22 mouse cellular contexts compared by ENCODE assay signal in genomic region chr1:149448516-149448915, GRCm38 (mm10).
DNase-seq lines count a peak whose midpoint lies in the region; ATAC-seq and TF ChIP-seq lines count a peak whose summit lies in the region.
"Had no signal": no experiment of that assay in that cellular context is flagged by ENCODE, and none has a peak within 500 bp of the region (broad histone marks: within the 10 kb centered on the region; RNA-seq: fewer than 3 reads in every experiment).

No protein-coding gene starts in this region.

- H3K27me3 ChIP-seq in forebrain, postnatal 0 days (ENCODE audit: insufficient read depth, low read length): no peaks in the 10 kb centered on the region
- H3K27me3 ChIP-seq in forebrain, embryonic 10.5 days (ENCODE audit: poor library complexity, severe bottlenecking): no peaks in the 10 kb centered on the region
- H3K27me3 ChIP-seq: embryonic facial prominence, embryonic 15.5 days; heart, embryonic 15.5 days; hindbrain, embryonic 15.5 days; stomach, embryonic 15.5 days had no signal

- 58% methylated on average over 5 of the region's 5 CpGs for WGBS in forebrain, postnatal 0 days
- WGBS in forebrain, embryonic 10.5 days: 89% methylated on average over 5 of the region's 5 CpGs

- no peak for TF ChIP-seq POLR2A in brain, embryonic 14.5 days (IDR thresholded peaks at IDR 0.05; ENCODE audit: borderline replicate concordance, extremely low read depth, insufficient read depth, insufficient read length, poor library complexity, severe bottlenecking)

- H3K9me3 ChIP-seq in forebrain, postnatal 0 days (ENCODE audit: low read length): no peaks in the 10 kb centered on the region
- no peaks in the 10 kb centered on the region for H3K9me3 ChIP-seq in forebrain, embryonic 10.5 days
- H3K9me3 ChIP-seq: embryonic facial prominence, embryonic 15.5 days; heart, embryonic 15.5 days; hindbrain, embryonic 15.5 days; stomach, embryonic 15.5 days had no signal

- no peak for DNase-seq in forebrain, postnatal 0 days
- DNase-seq in forebrain, embryonic 10.5 days (ENCODE audit: extremely low spot score, low spot score): no peak
- DNase-seq in layer of hippocampus, adult 11-12 months (ENCODE audit: low spot score): peak; percentile 5
- no peak for DNase-seq in layer of hippocampus, postnatal 36 days
- peak; percentile 32 for DNase-seq in brain, adult 2 months (ENCODE audit: low read depth, low spot score)
- DNase-seq in brain, embryonic 14.5 days (ENCODE audit: low read depth): peak; percentile 45
- no peak for DNase-seq in lung, postnatal 4 days
- DNase-seq: adrenal gland, adult 2 months; cerebellum, adult 2 months; gastrocnemius, adult 2 months; heart, postnatal 36 days; kidney, adult 9 months; kidney, postnatal 36 days; thymus, adult 2 months; thymus, postnatal 4 days had no signal

- no peaks in the 10 kb centered on the region for H3K4me1 ChIP-seq in forebrain, postnatal 0 days (ENCODE audit: insufficient read depth)
- no peaks in the 10 kb centered on the region for H3K4me1 ChIP-seq in forebrain, embryonic 10.5 days
- H3K4me1 ChIP-seq: embryonic facial prominence, embryonic 15.5 days; heart, embryonic 15.5 days; hindbrain, embryonic 15.5 days; stomach, embryonic 15.5 days had no signal

- ATAC-seq in forebrain, postnatal 0 days: peak; percentile 12; the same call in 1 of the 2 replicates
- ATAC-seq: intestine, embryonic 16.5 days; midbrain, embryonic 16.5 days had no signal

- no peak for TF ChIP-seq CTCF in forebrain, postnatal 0 days (IDR thresholded peaks at IDR 0.05; ENCODE audit: low read depth)
- TF ChIP-seq CTCF in brain, embryonic 14.5 days (IDR thresholded peaks at IDR 0.05; ENCODE audit: borderline replicate concordance, extremely low read depth, insufficient read depth, insufficient read length): no peak

- H3K4me3 ChIP-seq in forebrain, postnatal 0 days (ENCODE audit: low read depth, low read length): no peak overlapping the region
- H3K4me3 ChIP-seq in forebrain, embryonic 10.5 days: no peak overlapping the region
- H3K4me3 ChIP-seq: embryonic facial prominence, embryonic 15.5 days; gastrocnemius, adult 2 months; heart, embryonic 15.5 days; hindbrain, embryonic 15.5 days; stomach, embryonic 15.5 days had no signal

- no peak overlapping the region for H3K4me2 ChIP-seq in forebrain, postnatal 0 days (ENCODE audit: low read depth)
- H3K4me2 ChIP-seq: embryonic facial prominence, embryonic 15.5 days; heart, embryonic 15.5 days; hindbrain, embryonic 15.5 days; stomach, embryonic 15.5 days had no signal

- no peak overlapping the region for H3K27ac ChIP-seq in forebrain, postnatal 0 days (ENCODE audit: low read depth, low read length)
- no peak overlapping the region for H3K27ac ChIP-seq in forebrain, embryonic 10.5 days
- H3K27ac ChIP-seq: embryonic facial prominence, embryonic 15.5 days; gastrocnemius, adult 2 months; heart, embryonic 15.5 days; hindbrain, embryonic 15.5 days; macrophage; stomach, embryonic 15.5 days had no signal

- no peak overlapping the region for H3K9ac ChIP-seq in forebrain, postnatal 0 days
- H3K9ac ChIP-seq: embryonic facial prominence, embryonic 15.5 days; heart, embryonic 15.5 days; hindbrain, embryonic 15.5 days; stomach, embryonic 15.5 days had no signal

- no peaks in the 10 kb centered on the region for H3K36me3 ChIP-seq in forebrain, postnatal 0 days (ENCODE audit: insufficient read depth)
- no peaks in the 10 kb centered on the region for H3K36me3 ChIP-seq in forebrain, embryonic 10.5 days (replicated peaks)
- H3K36me3 ChIP-seq: embryonic facial prominence, embryonic 15.5 days; heart, embryonic 15.5 days; hindbrain, embryonic 15.5 days; stomach, embryonic 15.5 days had no signal

Comparison
In these comparisons a context has a peak if more than half of its experiments do, and no peak if none do; other contexts are left out.
1. DNase-seq: peak in layer of hippocampus, adult 11-12 months (single experiment), brain, adult 2 months (single experiment) and brain, embryonic 14.5 days (single experiment); none in forebrain, postnatal 0 days (single experiment), forebrain, embryonic 10.5 days (single experiment), layer of hippocampus, postnatal 36 days (0 of 2) and lung, postnatal 4 days (0 of 2).